Mouse (Mus musculus) urinary bladder, adult 18-20 months (tissue): ENCODE results near the gene Gpr37l1.

Source experiments
- DNase-seq, 2 experiments: peaks; one replicate each; pipeline ENCODE4 v3.0.0; 2022; ENCODE audit warnings: low spot score in 2 of 2, mixed read lengths in 2 of 2

The Gpr37l1 gene

DNA sequence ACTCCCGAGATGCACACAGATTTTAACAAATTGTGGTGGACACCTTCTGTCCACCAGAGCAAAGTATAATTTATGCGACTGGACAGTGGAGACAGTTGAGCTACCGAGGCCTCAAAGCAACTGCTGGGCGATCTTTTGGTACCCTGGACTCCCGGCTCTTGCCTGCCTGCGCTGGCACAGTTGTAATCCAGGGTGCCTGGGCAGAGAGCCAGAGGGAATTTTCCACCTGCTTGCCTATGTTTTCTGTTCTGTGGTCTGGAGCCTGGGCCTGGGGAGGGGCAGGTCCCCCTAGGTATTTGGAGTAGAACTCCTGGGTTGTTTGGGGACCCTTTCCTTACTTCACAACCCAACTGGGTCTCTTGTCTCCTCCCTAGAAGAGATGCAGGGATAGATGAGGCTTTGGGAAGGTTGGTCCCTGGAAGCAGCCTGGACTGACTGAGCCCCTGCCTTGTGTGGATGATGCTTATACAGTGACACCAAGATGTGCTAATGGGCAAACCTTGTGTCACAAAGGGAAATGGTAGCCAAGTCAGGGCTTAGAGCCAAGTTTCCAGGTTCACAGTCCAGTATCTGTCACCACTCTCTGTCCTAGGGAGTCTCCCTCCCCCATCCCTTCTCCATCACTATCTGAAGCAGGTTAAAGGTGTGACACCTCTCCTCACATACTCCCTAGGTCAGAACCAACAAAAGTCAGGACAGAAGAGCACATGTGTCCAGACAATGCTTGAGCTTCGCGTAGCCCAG, 14.6 kb upstream of the Gpr37l1 start:
- no peak for DNase-seq

DNA sequence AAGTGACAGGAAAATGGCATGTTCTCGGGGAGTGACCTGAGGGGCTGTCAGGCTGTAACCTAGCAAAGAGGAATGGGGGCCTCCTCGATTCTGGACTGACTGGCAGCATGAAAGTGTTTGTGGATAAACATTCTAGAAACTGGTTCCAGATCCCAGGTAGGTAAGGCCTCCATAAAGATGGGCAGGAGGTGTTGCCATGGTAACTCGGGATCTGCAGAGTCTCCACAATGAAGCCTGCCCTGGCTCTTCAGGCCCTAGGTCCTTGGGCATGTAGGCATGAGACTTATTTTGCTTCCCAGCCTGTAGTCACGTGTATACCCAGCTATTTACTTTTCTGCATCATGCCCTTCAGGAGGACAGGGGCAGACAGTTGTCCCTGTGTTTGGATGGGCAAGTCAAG, 13.8 kb upstream of the Gpr37l1 start:
- no peak for DNase-seq

DNA sequence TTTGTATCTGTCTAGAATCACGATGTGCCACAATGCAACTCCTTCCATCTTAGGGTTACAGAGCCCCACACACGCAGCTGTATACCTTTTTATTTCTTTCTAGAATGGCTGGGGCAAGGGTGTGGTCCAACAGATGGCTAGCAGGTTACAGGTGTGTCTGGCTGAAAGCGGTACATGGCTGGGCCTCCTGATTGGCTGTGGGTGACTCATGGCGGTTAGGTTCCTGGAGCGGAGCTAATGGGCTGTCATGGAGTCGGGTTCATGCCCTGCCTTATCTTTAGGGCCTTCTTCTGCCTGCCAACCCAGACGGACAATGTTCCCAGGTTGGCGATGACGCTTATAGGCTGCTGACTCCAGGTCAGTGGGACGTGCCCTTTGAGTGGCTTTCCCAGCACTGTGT, 13.3 kb upstream of the Gpr37l1 start:
- DNase-seq, result peak; percentile 29 to 54

DNA sequence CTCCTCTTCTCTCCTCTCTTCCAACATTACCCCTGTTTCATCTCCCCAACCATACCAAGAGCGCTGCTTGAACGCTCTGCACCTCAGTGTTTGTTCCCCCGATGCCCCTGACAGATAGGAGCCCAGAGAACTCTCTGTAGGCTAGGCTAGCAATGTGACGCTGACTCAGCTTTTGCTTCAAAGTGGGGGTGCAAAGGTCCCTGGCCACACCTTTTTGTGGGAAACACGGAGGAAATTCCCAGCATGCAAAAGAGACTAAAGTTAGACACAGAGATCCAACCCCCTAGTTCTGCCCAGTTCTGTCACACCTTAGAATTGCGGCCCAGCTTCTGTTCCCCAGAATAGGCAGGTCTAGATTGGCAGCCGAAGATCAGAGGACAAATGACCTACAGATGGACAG, 11.4 kb upstream of the Gpr37l1 start:
- no peak for DNase-seq

DNA sequence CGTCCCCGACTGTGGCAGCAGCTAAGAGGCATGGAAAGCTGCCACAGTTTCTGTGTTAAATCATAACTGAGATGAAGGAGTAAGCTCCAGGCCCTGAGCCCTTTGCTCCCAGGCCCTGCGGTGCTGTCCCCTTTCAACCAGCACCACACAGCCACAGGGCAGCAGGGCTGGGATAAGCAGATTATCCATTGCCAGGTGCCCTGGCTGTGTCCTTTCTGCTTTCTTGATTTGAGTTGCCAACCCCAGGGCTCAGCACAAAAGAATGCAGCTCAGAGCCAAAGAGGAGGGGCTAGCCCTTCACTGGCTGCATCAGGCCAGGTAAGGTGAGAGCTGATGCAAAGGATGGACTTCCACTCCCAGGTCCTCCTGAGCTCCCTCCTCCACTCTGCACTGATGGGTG, 10.2 kb upstream of the Gpr37l1 start:
- DNase-seq, result no peak

DNA sequence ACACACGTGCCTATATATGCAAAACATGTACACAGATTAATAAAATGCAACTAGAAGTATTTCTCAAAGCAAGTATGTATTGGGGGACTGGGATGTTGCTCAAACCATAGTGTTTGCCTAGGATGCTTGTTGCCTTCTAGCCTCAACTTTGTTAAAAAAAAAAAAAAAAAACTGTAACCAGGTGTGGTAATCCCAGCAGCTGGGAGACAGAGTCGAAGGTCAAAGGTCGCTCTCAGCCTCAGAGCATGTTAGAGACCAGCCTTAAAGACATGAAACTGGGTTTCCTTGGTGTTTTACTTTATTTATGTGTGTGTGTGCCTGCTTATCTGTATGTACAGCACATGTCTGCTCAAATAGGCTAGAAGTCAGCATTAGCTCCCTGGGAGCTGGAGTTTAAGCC, 7.7 kb upstream of the Gpr37l1 start:
- no peak for DNase-seq

DNA sequence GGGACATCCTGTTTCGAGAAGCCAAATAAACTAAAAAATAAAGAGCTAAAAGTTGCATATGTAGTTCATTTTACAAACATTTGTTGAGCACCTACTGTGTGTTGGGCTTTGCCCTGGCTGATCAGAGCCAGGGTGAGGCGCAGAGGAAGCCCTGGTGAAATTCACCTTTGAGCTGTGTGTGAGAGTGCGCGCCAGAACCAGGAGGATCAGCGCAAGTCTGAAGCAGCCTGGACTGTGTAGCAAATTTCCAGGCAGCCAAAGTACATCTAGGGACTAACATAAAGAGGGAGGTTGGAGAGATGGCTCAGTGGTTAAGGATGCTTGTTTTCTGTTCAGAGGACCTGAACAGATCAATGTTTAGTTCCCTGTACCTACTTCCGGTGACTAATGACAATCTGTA, 5.8 kb upstream of the Gpr37l1 start:
- no peak for DNase-seq

DNA sequence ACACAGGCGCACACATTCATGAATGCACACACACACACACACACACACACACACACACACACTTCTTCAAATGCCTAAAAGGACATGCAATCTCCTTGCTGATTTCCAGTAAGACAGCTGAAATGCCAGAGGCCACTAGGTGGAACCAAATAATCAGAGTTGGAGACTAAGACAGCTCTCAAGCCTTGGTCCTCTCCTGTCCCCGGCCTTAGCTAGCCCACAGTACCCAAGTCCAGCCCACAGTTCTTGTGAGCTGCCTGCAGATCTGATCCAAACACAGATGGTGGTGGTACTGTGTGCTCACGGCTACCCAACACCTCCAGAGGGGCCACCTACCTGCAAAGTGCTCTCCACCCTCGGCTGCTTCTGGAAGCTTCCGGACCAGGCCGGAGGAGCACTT, 4.5 kb upstream of the Gpr37l1 start:
- peak in 1 of 2 experiments; percentile 34 for DNase-seq

DNA sequence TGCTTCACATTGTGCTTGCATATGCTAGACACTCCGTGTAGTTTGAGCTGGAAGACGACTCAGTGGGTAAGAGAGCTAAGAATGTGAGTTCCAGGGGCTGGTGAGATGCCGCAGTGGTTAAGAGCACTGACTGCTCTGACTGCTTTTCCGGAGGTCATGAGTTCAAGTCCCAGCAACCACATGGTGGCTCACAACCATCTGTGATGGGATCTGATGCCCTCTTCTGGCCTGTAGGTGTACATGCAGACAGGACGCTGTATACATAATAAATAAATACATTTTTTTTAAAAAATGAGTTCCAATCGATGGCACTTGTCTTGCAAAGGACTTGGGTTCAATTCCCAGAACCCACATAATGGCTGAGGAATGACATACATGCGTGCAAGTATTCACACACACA, 3.7 kb upstream of the Gpr37l1 start:
- no peak for DNase-seq

DNA sequence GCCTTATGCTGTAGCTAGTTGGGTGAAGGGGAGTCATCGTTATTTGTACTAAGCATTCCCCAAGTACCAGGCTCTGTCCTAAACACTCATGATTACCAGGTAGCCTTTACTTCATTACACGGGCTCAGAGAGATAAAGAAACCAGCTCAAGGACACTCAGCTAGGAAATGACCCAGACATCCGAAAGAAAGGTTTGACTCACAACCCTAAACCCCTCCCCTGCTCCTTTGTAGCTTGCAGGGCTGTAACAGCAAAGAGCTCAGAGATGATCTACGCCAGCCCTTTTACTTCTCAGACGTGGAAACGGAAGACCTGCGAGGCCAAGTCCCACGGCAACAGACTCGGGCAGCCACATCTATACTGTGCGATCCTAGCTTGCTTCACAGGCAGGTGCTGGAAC, 2.8 kb upstream of the Gpr37l1 start:
- no peak for DNase-seq

DNA sequence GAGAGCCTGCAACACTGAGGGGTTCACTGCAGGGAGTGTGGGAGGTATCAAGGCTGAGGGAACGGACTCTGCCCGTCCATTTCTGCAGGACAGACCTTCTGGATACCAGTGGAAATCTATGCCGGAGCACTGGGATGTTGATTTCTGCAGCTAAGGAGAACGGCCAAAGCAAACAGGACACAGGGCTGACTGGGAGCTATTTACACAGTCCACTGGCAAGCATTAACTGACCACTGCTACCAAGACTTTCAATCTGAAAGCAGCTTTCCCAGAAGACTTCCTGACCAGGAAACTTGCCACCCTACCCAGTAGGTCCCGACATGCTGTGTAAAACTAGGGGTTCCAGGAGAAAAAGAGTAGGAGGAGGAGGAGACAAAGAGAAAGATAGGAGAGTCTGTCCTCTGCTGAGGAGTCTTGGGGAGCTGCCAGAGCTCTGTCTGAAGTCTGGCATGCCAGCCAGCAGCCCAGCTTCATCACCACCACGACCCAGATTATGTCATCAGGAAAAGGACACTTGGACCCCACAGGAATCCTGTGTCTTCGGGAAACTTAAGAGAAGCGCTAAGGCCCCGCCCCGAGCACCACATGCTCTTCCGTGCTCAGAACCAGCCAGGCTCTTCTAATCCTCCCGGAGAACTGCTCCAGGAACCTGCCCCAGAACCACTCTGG, 2.2 kb upstream of the Gpr37l1 start:
- no peak for DNase-seq

DNA sequence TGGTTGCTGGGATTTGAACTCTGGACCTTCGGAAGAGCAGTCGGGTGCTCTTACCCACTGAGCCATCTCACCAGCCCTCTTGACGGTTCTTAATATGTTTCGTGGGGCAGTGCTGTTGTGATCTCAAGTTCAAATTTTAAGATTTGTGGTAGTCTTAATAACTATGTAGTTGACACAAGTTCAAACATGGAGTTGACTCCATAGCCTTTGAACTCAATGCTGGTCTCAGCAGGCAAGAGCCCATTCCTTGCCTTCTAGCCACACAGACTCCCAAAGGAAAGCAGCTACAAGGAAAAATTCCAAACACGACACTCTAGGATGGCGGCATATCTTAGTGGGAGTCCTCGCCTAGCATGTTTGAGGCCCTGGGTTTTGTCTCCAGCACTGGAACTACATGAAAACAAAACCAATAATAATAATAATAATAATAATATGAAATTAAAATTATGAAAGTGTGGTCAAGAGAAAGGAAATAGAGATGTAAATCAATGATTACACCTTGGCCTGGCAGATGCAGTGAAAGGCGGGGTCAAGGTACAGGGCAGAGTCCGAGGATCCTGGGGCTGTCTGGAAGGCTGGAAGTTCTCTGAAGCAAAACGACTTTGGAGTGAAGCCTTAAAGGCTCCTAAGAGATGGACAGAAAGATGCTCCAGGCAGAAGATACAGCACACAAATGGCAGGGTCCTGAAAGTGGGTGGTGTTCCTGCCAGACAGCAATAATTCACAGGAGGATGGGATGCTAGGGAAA, 1.1 kb upstream of the Gpr37l1 start:
- DNase-seq, result no peak

DNA sequence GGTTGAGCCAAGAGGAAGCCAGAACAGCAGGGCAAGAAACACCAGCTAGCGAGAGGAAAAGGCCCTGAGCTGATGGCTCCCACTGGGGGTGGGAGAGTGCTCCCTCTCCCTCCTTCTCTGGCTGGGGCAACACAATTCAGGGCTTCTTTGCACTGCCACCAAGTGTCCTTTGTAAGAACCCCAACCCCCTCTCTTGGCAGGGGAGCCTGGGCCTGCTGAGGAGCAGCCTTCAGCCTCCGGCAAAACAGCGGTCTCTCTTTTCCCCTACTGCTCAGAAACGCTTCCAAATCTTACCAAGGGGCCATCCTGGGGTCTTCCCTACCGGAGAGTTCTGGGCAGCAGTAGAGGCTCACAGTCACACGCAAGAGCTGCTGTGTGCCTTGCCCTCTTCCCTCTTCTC, 4.8 kb downstream of the Gpr37l1 start:
- no peak for DNase-seq

DNA sequence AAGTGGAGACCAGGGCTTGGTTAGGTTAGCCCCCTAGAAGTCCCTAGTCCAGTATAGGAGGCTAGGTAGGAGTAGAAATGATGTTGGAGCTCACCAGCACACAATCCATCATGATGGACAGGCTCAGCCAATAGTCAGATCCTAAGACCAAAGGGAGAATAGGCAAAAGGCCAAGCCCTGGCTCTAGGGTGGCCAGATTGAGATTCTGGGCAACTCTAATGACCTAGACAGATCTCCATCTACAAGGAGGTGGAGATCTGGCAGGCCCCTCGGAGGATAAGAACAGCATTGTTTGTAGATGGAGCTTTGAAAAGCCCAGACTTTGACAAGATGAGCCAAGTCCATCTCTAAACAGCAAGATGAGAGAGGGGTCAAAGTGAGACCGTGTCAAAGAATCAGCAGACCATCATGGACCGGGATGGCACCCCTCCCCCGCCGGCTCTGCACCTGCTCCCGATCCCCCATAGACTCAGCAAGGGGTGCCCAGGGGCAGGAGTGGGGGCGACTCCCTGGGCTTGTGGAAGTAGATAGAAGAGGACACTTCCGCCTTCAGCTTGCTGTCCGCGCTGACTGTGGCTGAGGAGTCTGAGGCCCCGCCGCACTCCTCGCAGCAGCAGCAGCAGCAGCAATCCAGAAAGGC, 7.0 kb downstream of the Gpr37l1 start:
- no peak for DNase-seq

DNA sequence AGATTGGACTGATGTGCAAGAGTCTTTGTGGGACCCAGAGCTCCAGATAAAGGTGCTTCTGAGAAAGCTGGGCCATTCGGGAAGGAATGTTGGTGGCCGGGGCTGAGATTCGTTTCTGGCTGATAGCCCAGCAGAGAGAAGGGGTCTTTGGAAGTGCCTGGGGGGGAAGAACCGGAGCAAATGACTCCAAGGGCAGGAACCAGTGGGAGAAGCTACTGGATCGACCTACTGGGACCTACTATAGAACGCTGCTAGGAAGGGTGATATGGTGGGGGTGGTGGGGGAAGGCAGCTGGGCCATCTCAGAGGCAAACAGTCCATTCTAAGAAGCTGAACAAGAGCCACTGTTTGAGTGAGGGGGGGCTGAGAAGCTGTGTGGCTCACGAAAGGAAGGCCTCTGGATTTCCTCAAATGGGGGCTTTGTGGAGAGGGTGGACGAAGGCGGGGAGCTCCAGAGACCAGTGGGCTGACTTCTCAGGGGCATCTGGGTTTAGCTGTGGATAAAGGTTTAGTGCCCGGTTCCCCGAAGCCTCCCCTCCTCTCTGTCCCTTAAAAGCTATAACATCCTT, 7.8 kb downstream of the Gpr37l1 start:
- no peak for DNase-seq

DNA sequence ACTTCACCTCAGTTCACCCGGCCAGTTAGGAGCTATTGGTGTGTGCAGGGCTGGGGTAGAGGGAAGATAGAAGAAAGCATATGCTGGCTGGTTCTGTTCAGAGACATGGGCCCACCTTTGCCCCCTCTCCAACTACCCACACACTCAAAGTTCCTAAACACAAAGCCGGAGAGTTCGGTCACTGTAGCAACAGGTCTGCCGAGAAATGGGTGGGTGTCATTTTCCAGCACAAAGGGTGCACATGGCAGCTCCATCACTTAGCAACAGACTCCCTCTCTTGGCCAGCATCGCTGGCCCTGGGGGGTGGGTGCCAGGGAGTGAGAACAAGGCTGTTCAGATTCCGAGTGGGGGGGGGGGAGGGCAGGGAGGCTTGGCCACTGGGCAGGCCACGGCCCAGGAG, 8.4 kb downstream of the Gpr37l1 start:
- DNase-seq, result no peak

DNA sequence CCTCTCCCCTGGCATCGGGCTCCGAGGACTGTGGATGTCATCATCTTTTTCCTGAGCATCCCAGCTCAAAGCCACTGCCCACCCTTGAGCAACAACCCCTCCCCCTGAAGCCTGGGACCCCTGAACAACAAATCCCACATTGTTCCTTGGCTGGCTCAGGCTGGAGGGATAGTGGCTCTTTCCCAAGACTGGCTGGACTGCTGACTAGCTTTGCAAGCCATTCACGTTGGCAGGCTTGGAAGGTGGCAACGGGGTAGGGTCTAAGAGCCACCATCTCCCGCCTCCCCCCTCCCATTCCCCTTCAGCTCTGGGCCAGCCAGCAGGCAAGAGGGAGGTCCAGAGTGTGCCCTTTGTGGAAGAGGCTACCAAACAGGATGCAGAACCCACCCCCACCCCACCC, 8.8 kb downstream of the Gpr37l1 start:
- DNase-seq, result no peak

DNA sequence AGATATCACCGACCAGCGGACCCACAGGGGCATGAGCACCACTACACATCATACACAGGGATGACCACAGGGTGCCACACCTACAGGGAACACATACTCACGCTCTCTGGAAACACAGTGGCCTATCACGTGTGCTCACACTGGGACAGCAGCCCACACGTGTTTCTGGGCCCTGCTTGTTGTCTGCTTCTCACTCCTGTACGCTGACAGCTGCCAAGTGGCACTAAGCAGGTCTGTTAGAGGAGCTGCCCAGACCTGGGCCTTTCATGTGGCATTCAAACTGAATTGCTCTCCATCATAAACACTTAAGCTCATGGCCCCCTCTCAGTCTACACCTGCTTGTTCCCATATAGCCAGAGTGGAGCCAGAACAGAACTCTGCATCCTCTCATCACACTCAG, 11.2 kb downstream of the Gpr37l1 start:
- no peak for DNase-seq

DNA sequence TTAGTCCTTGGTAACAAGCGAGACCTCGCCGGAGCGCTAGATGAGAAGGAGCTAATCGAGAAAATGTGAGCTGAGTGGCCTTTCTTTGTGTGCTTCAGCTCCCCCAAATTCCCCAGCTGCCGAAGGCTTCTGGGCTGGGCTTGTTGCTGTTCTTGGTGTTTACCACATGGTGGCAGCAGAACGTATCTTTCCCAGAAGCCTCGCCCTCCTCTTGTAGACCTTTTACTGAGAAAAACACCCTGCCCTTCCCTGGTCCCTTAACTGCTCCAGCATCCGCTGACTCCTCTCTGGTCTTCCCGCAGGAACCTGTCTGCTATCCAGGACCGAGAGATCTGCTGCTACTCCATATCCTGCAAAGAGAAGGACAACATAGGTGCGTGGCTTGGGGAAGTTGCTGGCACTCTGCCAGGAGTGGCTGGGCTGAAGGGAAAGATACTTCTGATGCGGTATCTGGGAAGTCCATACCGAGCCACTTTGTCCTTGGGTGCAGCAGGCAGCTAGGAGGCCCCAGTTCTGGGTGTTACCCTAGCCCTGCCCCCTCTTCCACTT, 13.0 kb downstream of the Gpr37l1 start:
- DNase-seq, result peak; percentile 50 to 58

DNA sequence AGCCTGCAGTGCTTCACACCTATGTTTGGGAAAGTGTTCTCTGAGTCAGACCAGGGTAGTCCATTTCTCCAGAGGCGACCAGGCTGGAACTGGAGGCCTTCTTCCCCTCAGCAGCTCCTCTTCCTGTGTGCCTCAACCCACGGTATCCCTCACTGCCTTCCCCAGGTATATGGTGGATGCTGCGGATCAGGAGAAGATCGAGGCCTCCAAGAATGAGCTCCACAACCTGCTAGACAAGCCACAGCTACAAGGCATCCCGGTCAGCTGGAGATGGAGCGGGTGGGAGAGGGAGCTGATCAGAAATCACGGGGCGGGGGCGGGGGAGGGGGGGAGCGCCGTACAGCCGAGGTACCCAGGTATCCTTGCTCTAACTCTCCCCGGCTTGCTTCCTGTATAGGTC, 13.5 kb downstream of the Gpr37l1 start:
- DNase-seq, result no peak

DNA sequence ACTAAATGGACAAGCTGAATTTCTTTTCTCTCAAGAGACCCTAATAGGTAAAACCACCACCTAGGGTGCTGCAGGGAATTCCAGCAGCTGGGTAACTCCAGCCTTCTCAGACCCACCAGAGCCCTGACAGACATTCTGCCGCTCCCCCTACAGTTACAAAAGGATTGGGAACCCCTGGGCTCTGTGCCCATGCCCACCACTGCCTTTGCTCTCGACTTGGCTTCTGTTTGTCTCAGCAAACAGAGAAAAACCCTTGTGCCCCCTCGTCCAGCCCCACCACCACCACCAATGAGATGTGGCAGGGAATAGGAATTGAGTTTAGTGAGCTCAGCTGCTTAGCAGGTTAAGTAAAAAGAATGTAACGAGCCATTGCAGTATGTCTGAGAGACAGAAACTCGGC, 18.5 kb downstream of the Gpr37l1 start:
- DNase-seq, result no peak

DNA sequence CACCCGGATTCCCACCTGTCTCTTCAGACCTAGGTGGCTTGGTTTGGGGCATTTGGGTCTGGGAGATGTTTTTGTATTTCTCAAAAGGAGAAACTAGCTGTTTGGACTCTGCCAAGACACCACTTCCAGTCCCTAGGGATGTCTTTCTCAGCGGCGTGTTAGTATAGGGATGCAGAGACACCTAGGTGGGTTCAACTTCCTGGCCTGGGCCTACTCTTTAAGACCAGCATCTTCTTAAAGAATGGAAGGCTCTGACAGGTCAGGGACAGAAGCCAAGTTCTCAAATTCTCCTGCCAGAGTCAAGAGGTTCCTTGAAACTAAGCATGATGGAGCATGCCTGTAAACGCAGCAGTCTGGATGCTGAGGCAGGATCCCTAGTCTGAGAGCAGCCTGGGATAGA, 19.0 kb downstream of the Gpr37l1 start:
- no peak for DNase-seq
